Mouse (Mus musculus) midbrain, embryonic 14.5 days (tissue): ENCODE data around the gene Hoxa4. TPM values are rescaled to one million over a fixed set of nuclear protein-coding genes. Genes with fewer than 3 reads are reported as not detected.

Source experiments
- ATAC-seq: fragments of 200-750 bp; cut with Nextera tagmentation; 2 replicates; pipeline ENCODE4 v1.8.0; 2017; ENCODE audit warnings: moderate number of reproducible peaks, moderate library complexity; ENCODE audit not compliant: low FRiP score, low TSS enrichment
- DNase-seq: peaks from one replicate; pipeline ENCODE4 v3.0.0-alpha.2; 2015
- H3K27ac ChIP-seq: fragments of 300-500 bp; sonication (generic); replicated peaks from 2 replicates; pipeline ENCODE4 v1.5.1; 2014; ENCODE audit warnings: mild to moderate bottlenecking, low read depth, low read length, moderate library complexity
- H3K27me3 ChIP-seq: fragments of 300-500 bp; sonication (generic); 2 replicates; pipeline ENCODE4 v1.6.1; 2014; ENCODE audit warnings: low read length, control low read depth, mixed read lengths; ENCODE audit not compliant: control insufficient read depth, insufficient read depth
- H3K36me3 ChIP-seq: fragments of 300-500 bp; sonication (generic); 2 replicates; pipeline ENCODE4 v1.6.1; 2014; ENCODE audit warnings: low read length, control low read depth; ENCODE audit not compliant: control insufficient read depth, insufficient read depth
- H3K4me1 ChIP-seq: fragments of 300-500 bp; sonication (generic); 2 replicates; pipeline ENCODE4 v1.6.1; 2014; ENCODE audit warnings: mild to moderate bottlenecking, antibody characterized with exemption, low read length, control low read depth; ENCODE audit not compliant: control insufficient read depth, insufficient read depth
- H3K4me2 ChIP-seq: fragments of 300-500 bp; sonication (generic); 2 replicates; pipeline ENCODE4 v1.6.1; 2014; ENCODE audit warnings: mild to moderate bottlenecking, low read length, moderate library complexity
- H3K4me3 ChIP-seq: fragments of 300-500 bp; sonication (generic); replicated peaks from 2 replicates; pipeline ENCODE4 v1.5.1; 2014; ENCODE audit warnings: low read depth, low read length
- H3K9ac ChIP-seq: fragments of 300-500 bp; sonication (generic); replicated peaks from 2 replicates; pipeline ENCODE4 v1.6.1; 2014; ENCODE audit warnings: mild to moderate bottlenecking, low read length, moderate library complexity
- H3K9me3 ChIP-seq: fragments of 300-500 bp; sonication (generic); 2 replicates; pipeline ENCODE4 v1.6.1; 2016; ENCODE audit warnings: low read length, control low read depth, mixed read lengths; ENCODE audit not compliant: control insufficient read depth
- WGBS: fragments of 180-500 bp; shearing (Covaris S2); extraction: QIAGEN DNeasy Blood & Tissue Kit; methylation state at CpG from one replicate; pipeline ENCODE4 v1.1.7; 2014; 5-methylcytosine and 5-hydroxymethylcytosine counted together
- polyA plus RNA-seq: library from polyadenylated mRNA; unstranded; fragments of >200 nt; fragmentation: Nextera tagmentation; extraction: Ambion mirVana; gene quantifications from 2 replicates; pipeline ENCODE4 v1.2.1, GENCODE M21; 2014

Hoxa4 gene
- polyA plus RNA-seq, 1 experiment from 2014 or later: not detected

- H3K27me3 ChIP-seq: peaks cover 96% of the 10 kb centered on the region
- no peak for DNase-seq
- 2% methylated on average over 14 of the region's 14 CpGs for WGBS
- no peak overlapping the region for H3K4me3 ChIP-seq
- H3K36me3 ChIP-seq: no peaks in the 10 kb centered on the region
- H3K4me1 ChIP-seq: peaks cover 8% of the 10 kb centered on the region
- no peak for ATAC-seq
- H3K9me3 ChIP-seq: no peaks in the 10 kb centered on the region
- H3K9ac ChIP-seq: no peak overlapping the region
- no peak overlapping the region for H3K27ac ChIP-seq
- no peak overlapping the region for H3K4me2 ChIP-seq
These were observed 28.8 kb downstream of the Hoxa4 start for GRCm38 (mm10) chr6:52162611-52163365.

GRCm38 (mm10) chr6:52162093-52162380 is 29.5 kb downstream of the Hoxa4 start:
- H3K4me3 ChIP-seq: no peak overlapping the region
- no peak overlapping the region for H3K9ac ChIP-seq
- ATAC-seq (no peak), DNase-seq (no peak)
- H3K4me2 ChIP-seq: no peak overlapping the region
- peaks cover 96% of the 10 kb centered on the region for H3K27me3 ChIP-seq
- 8% methylated on average over 1 of the region's 1 CpGs for WGBS
- no peaks in the 10 kb centered on the region for H3K36me3 ChIP-seq
- H3K9me3 ChIP-seq: no peaks in the 10 kb centered on the region
- H3K27ac ChIP-seq: no peak overlapping the region
- peaks cover 8% of the 10 kb centered on the region for H3K4me1 ChIP-seq

- H3K4me3 ChIP-seq: no peak overlapping the region
- no peak overlapping the region for H3K9ac ChIP-seq
- DNase-seq (no peak), ATAC-seq (no peak)
- H3K36me3 ChIP-seq: no peaks in the 10 kb centered on the region
- no peak overlapping the region for H3K4me2 ChIP-seq
- no peaks in the 10 kb centered on the region for H3K9me3 ChIP-seq
- H3K4me1 ChIP-seq: peaks cover 8% of the 10 kb centered on the region
- H3K27ac ChIP-seq: no peak overlapping the region
- H3K27me3 ChIP-seq: peaks cover 96% of the 10 kb centered on the region
- 3% methylated on average over 8 of the region's 8 CpGs for whole genome bisulfite sequencing
These were observed 30.0 kb downstream of the Hoxa4 start for GRCm38 (mm10) chr6:52161336-52162092.

GRCm38 (mm10) chr6:52160511-52161335 is 30.8 kb downstream of the Hoxa4 start:
- DNase-seq (peak; percentile 28), ATAC-seq (no peak)
- Histone ChIP-seq H3K4me2 (no peak overlapping the region), H3K9ac (no peak overlapping the region), H3K4me3 (no peak overlapping the region), H3K36me3 (no peaks in the 10 kb centered on the region), H3K4me1 (peaks cover 8% of the 10 kb centered on the region), H3K27ac (no peak overlapping the region), H3K9me3 (no peaks in the 10 kb centered on the region), H3K27me3 (peaks cover 96% of the 10 kb centered on the region)
- WGBS: 1% methylated on average over 30 of the region's 30 CpGs

GRCm38 (mm10) chr6:52159979-52160378 is 31.6 kb downstream of the Hoxa4 start:
- H3K36me3 ChIP-seq: no peaks in the 10 kb centered on the region
- WGBS: 5% methylated on average over 9 of the region's 9 CpGs
- H3K9me3 ChIP-seq: no peaks in the 10 kb centered on the region
- H3K9ac ChIP-seq: no peak overlapping the region
- peak; percentile 2 for DNase-seq
- no peak overlapping the region for H3K27ac ChIP-seq
- no peak overlapping the region for H3K4me2 ChIP-seq
- H3K4me3 ChIP-seq: no peak overlapping the region
- peaks cover 8% of the 10 kb centered on the region for H3K4me1 ChIP-seq
- peaks cover 97% of the 10 kb centered on the region for H3K27me3 ChIP-seq
- ATAC-seq: no peak

- Histone ChIP-seq H3K4me1 (peaks cover 8% of the 10 kb centered on the region), H3K27ac (no peak overlapping the region), H3K4me2 (peak overlapping the region; percentile 85), H3K27me3 (peaks cover 97% of the 10 kb centered on the region), H3K9ac (no peak overlapping the region), H3K36me3 (no peaks in the 10 kb centered on the region), H3K4me3 (no peak overlapping the region; the same call in 1 of the 2 replicates), H3K9me3 (no peaks in the 10 kb centered on the region)
- DNase-seq (peak; percentile 8), ATAC-seq (no peak)
- 2% methylated on average over 12 of the region's 12 CpGs for WGBS
These were observed 32.3 kb downstream of the Hoxa4 start for GRCm38 (mm10) chr6:52159164-52159761.

- Histone ChIP-seq H3K4me2 (peak within 1 kb of the TSS; percentile 85), H3K4me1 (peaks cover 8% of the 10 kb centered on the region), H3K27ac (no peak within 1 kb of the TSS), H3K36me3 (no peaks in the 10 kb centered on the region), H3K27me3 (peaks cover 96% of the 10 kb centered on the region), H3K4me3 (peak within 1 kb of the TSS; percentile 43), H3K9ac (no peak within 1 kb of the TSS; the same call in 1 of the 2 replicates), H3K9me3 (no peaks in the 10 kb centered on the region)
- ATAC-seq: peak; percentile 60; the same call in 1 of the 2 replicates
- peak; percentile 64 for DNase-seq
- under 1% methylated on average over 54 of the region's 55 CpGs for WGBS
These were observed 33.1 kb downstream of the Hoxa4 start, which contains the start of gene Hoxa1 for GRCm38 (mm10) chr6:52158276-52159051. Gene Hoxa1 (minus strand): TSS chr6:52158317.
